Mouse (Mus musculus) liver, embryonic 14.5 days (tissue): ENCODE data around the gene Atg7. TPM values are rescaled to one million over a fixed set of nuclear protein-coding genes. Genes with fewer than 3 reads are reported as not detected.

Experiments used
- ATAC-seq: fragments of 200-750 bp; cut with Nextera tagmentation; 2 replicates; pipeline ENCODE4 v1.8.0; 2017; ENCODE audit warnings: moderate number of reproducible peaks, mild to moderate bottlenecking, moderate library complexity; ENCODE audit not compliant: insufficient read depth
- DNase-seq, 3 experiments: peaks; one replicate each; pipeline ENCODE4 v3.0.0-alpha.2; 2012 to 2013; ENCODE audit warnings: low read depth in 3 of 3, low spot score in 3 of 3
- H3K27ac ChIP-seq: fragments of 300-500 bp; sonication (generic); 2 replicates; pipeline ENCODE4 v1.5.1; 2014; ENCODE audit warnings: moderate library complexity, mild to moderate bottlenecking, control low read depth, inconsistent platforms
- H3K27me3 ChIP-seq: fragments of 300-500 bp; sonication (generic); 2 replicates; pipeline ENCODE4 v1.6.1; 2014; ENCODE audit warnings: mild to moderate bottlenecking, low read length, moderate library complexity; ENCODE audit not compliant: control insufficient read depth, insufficient read depth
- H3K36me3 ChIP-seq: fragments of 300-500 bp; sonication (generic); replicated peaks from 2 replicates; pipeline ENCODE4 v1.6.1; 2014; ENCODE audit warnings: low read depth; ENCODE audit not compliant: control insufficient read depth, insufficient read depth
- H3K4me1 ChIP-seq, 2 experiments: fragments of 200-500 bp in 1 of 2; fragments of 300-500 bp in 1 of 2; sonication (generic) in 1 of 2; replicated peaks; 2 replicates each; pipeline ENCODE4 v1.6.1; 2012 to 2014; ENCODE audit warnings: antibody characterized with exemption in 1 of 2, inconsistent platforms in 1 of 2, low read length in 1 of 2; ENCODE audit not compliant: control insufficient read depth in 2 of 2, insufficient read depth in 2 of 2
- H3K4me2 ChIP-seq: fragments of 300-500 bp; sonication (generic); 2 replicates; pipeline ENCODE4 v1.6.1; 2014; ENCODE audit warnings: low read depth, mild to moderate bottlenecking, control low read depth, moderate library complexity
- H3K4me3 ChIP-seq, 2 experiments: fragments of 200-500 bp in 1 of 2; fragments of 300-500 bp in 1 of 2; sonication (generic) in 1 of 2; 2 replicates each; pipeline ENCODE4 v1.5.1; 2012 to 2014; ENCODE audit warnings: low read depth in 2 of 2, low read length in 2 of 2, mild to moderate bottlenecking in 2 of 2, control low read depth in 1 of 2, inconsistent platforms in 1 of 2, moderate library complexity in 1 of 2; ENCODE audit not compliant: insufficient read depth in 1 of 2
- H3K9ac ChIP-seq: fragments of 300-500 bp; sonication (generic); replicated peaks from 2 replicates; pipeline ENCODE4 v1.6.1; 2014; ENCODE audit warnings: mild to moderate bottlenecking, control low read depth, moderate library complexity
- H3K9me3 ChIP-seq: fragments of 300-500 bp; sonication (generic); 2 replicates; pipeline ENCODE4 v1.6.1; 2016; ENCODE audit warnings: low read length, mixed read lengths; ENCODE audit not compliant: control insufficient read depth
- CTCF ChIP-seq: IDR thresholded peaks from 2 replicates; pipeline ENCODE4 v1.5.1; 2016; ENCODE audit warnings: antibody characterized with exemption, low read depth, control low read depth
- EP300 ChIP-seq: IDR thresholded peaks from 2 replicates; pipeline ENCODE4 v1.6.1; 2016; ENCODE audit warnings: antibody characterized with exemption, low read depth
- WGBS: fragments of 180-500 bp; shearing (Covaris S2); extraction: QIAGEN DNeasy Blood & Tissue Kit; methylation state at CpG from one replicate; pipeline ENCODE4 v1.1.7; 2014; ENCODE audit not compliant: insufficient replicate concordance; 5-methylcytosine and 5-hydroxymethylcytosine counted together
- polyA plus RNA-seq, 2 experiments: library from polyadenylated mRNA; depleted of rRNA in 1 of 2; stranded (reverse) in 1 of 2; unstranded in 1 of 2; fragments of >200 nt; fragmentation: Nextera tagmentation in 1 of 2; extraction: Ambion mirVana in 1 of 2; gene quantifications; 2 replicates each; pipeline versions ENCODE4 v1.2.1 to v1.2.3; 2012 to 2014

Gene Atg7
- polyA plus RNA-seq, 2 experiments = 4.8 to 11.8 TPM

- H3K4me3 ChIP-seq = no peak overlapping the region
- H3K4me1 ChIP-seq = no peaks in the 10 kb centered on the region
- H3K9ac ChIP-seq = no peak overlapping the region
- no peak for ATAC-seq
- H3K27me3 ChIP-seq = no peaks in the 10 kb centered on the region
- H3K9me3 ChIP-seq = no peaks in the 10 kb centered on the region
- 73% methylated on average over 3 of the region's 3 CpGs for WGBS
- peaks cover 4% of the 10 kb centered on the region; the same call in 1 of the 2 replicates for H3K36me3 ChIP-seq
- no peak for TF ChIP-seq EP300
- TF ChIP-seq CTCF = no peak
- DNase-seq = no peak
- H3K4me2 ChIP-seq = no peak overlapping the region
- H3K27ac ChIP-seq = no peak overlapping the region
Measured at GRCm38 (mm10) chr6:114857996-114858721, 215.3 kb downstream of the Atg7 start.

GRCm38 (mm10) chr6:114858722-114859053, 215.8 kb downstream of the Atg7 start:
- H3K9ac ChIP-seq = no peak overlapping the region
- peaks cover 4% of the 10 kb centered on the region; the same call in 1 of the 2 replicates for H3K36me3 ChIP-seq
- no peak for DNase-seq
- TF ChIP-seq CTCF (no peak), EP300 (no peak)
- WGBS = 58% methylated on average over 4 of the region's 4 CpGs
- no peak overlapping the region for H3K27ac ChIP-seq
- no peaks in the 10 kb centered on the region for H3K27me3 ChIP-seq
- no peak for ATAC-seq
- H3K4me2 ChIP-seq = no peak overlapping the region
- no peaks in the 10 kb centered on the region for H3K4me1 ChIP-seq
- H3K4me3 ChIP-seq = no peak overlapping the region
- H3K9me3 ChIP-seq = no peaks in the 10 kb centered on the region

- no peak for DNase-seq
- Histone ChIP-seq H3K9me3 (no peaks in the 10 kb centered on the region), H3K27me3 (no peaks in the 10 kb centered on the region), H3K4me2 (no peak overlapping the region), H3K27ac (no peak overlapping the region), H3K4me3 (no peak overlapping the region), H3K9ac (no peak overlapping the region), H3K4me1 (no peaks in the 10 kb centered on the region), H3K36me3 (peaks cover 4% of the 10 kb centered on the region; the same call in 1 of the 2 replicates)
- ATAC-seq = no peak
- TF ChIP-seq CTCF (no peak), EP300 (no peak)
- 83% methylated on average over 14 of the region's 14 CpGs for WGBS
Measured at GRCm38 (mm10) chr6:114860677-114861568, 218.0 kb downstream of the Atg7 start.

- no peaks in the 10 kb centered on the region for H3K4me1 ChIP-seq
- H3K36me3 ChIP-seq = peaks cover 4% of the 10 kb centered on the region; the same call in 1 of the 2 replicates
- H3K27me3 ChIP-seq = no peaks in the 10 kb centered on the region
- ATAC-seq (no peak), DNase-seq (no peak)
- no peak overlapping the region for H3K27ac ChIP-seq
- no peak for TF ChIP-seq EP300
- no peak for TF ChIP-seq CTCF
- WGBS = 82% methylated on average over 9 of the region's 9 CpGs
- H3K4me3 ChIP-seq = no peak overlapping the region
- H3K4me2 ChIP-seq = no peak overlapping the region
- H3K9me3 ChIP-seq = no peaks in the 10 kb centered on the region
- H3K9ac ChIP-seq = no peak overlapping the region
Measured at GRCm38 (mm10) chr6:114861591-114861990, 218.7 kb downstream of the Atg7 start.

- TF ChIP-seq CTCF (no peak), EP300 (no peak)
- WGBS = 79% methylated on average over 9 of the region's 9 CpGs
- H3K4me2 ChIP-seq = no peak overlapping the region
Measured at GRCm38 (mm10) chr6:114862046-114862445, 219.1 kb downstream of the Atg7 start.

More at GRCm38 (mm10) chr6:114862046-114862445, 219.1 kb downstream of the Atg7 start:
- Histone ChIP-seq H3K9me3 (no peaks in the 10 kb centered on the region), H3K27me3 (no peaks in the 10 kb centered on the region), H3K4me3 (no peak overlapping the region), H3K36me3 (peaks cover 4% of the 10 kb centered on the region; the same call in 1 of the 2 replicates), H3K27ac (no peak overlapping the region), H3K9ac (no peak overlapping the region), H3K4me1 (no peaks in the 10 kb centered on the region)
- no peak for DNase-seq
- ATAC-seq = no peak
